Comparison of ENCODE assay signal across 28 mouse cellular contexts in genomic region chr7:80352920-80353319, GRCm38 (mm10). TPM values are rescaled to one million over a fixed set of nuclear protein-coding genes. Genes with fewer than 3 reads are reported as not detected.
DNase-seq lines count a peak whose midpoint lies in the region; ATAC-seq lines count a peak whose summit lies in the region.
"Had no signal": no experiment of that assay in that cellular context is flagged by ENCODE, and none has a peak within 500 bp of the region (broad histone marks: within the 10 kb centered on the region; RNA-seq: fewer than 3 reads in every experiment).

No protein-coding gene starts in this region.

- DNase-seq in gastrocnemius, adult 18-20 months (ENCODE audit: low spot score): peak; percentile 71
- DNase-seq in gastrocnemius, postnatal 4 days (ENCODE audit: low spot score in 2 of 2): no peak
- DNase-seq in R1 (ENCODE audit: low read depth, low spot score): peak; percentile 37
- peak; percentile 76 for DNase-seq in gastrocnemius, postnatal 25 days
- DNase-seq in right cerebral cortex, postnatal 36 days (ENCODE audit: low spot score in 2 of 2): no peak
- DNase-seq in lung, postnatal 10 days: no peak
- DNase-seq: adrenal gland, postnatal 36 days; cerebellum, adult 11 months; cerebellum, adult 2 months; cerebellum, adult 9-11 months; cerebellum, postnatal 25 days; forebrain, postnatal 0 days; heart, adult 2 months; heart, postnatal 36 days; kidney, adult 18-20 months had no signal

- ATAC-seq in hindbrain, embryonic 16.5 days: no peak
- ATAC-seq: activated CD4-positive, CD25-positive, alpha-beta regulatory T cell, adult 4 months; CD4-positive, CD25-positive, alpha-beta regulatory T cell, adult 4 months; forebrain, embryonic 14.5 days; forebrain, postnatal 0 days; hindbrain, postnatal 0 days; inflammation-experienced regulatory T-cells, adult 6 months; intestine, embryonic 16.5 days had no signal

- no peaks in the 10 kb centered on the region for H3K9me3 ChIP-seq in hindbrain, embryonic 16.5 days (ENCODE audit: control insufficient read depth, low read length)
- H3K9me3 ChIP-seq: embryonic facial prominence, embryonic 12.5 days; embryonic facial prominence, embryonic 15.5 days; heart, embryonic 10.5 days; hindbrain, embryonic 10.5 days; hindbrain, embryonic 13.5 days had no signal

- H3K4me3 ChIP-seq in brown adipose tissue, adult 24 weeks (ENCODE audit: insufficient read depth, low read depth, low read length): peak overlapping the region; percentile 8; the same call in 1 of the 2 replicates
- H3K4me3 ChIP-seq in hindbrain, embryonic 16.5 days (ENCODE audit: low read length): no peak overlapping the region
- H3K4me3 ChIP-seq: embryonic facial prominence, embryonic 12.5 days; embryonic facial prominence, embryonic 15.5 days; heart, adult 2 months; heart, embryonic 10.5 days; hindbrain, embryonic 10.5 days; hindbrain, embryonic 13.5 days had no signal

- peaks cover 40% of the 10 kb centered on the region for H3K36me3 ChIP-seq in hindbrain, embryonic 16.5 days (ENCODE audit: control insufficient read depth, insufficient read depth, low read length)

- H3K27me3 ChIP-seq in hindbrain, embryonic 16.5 days (replicated peaks; ENCODE audit: control insufficient read depth, insufficient read depth, low read length): no peaks in the 10 kb centered on the region
- H3K27me3 ChIP-seq: embryonic facial prominence, embryonic 12.5 days; embryonic facial prominence, embryonic 15.5 days; hindbrain, embryonic 13.5 days had no signal

- 0 out of 2 replicates have a peak, but pooled peaks cover 2% of the 10 kb centered on the region for H3K4me1 ChIP-seq in brown adipose tissue, adult 24 weeks (ENCODE audit: control insufficient read depth, insufficient read depth, insufficient read length, low read length)
- H3K4me1 ChIP-seq in hindbrain, embryonic 16.5 days (ENCODE audit: control insufficient read depth, insufficient read depth, low read depth, low read length): no peaks in the 10 kb centered on the region
- H3K4me1 ChIP-seq: embryonic facial prominence, embryonic 12.5 days had no signal

- H3K9ac ChIP-seq in hindbrain, embryonic 16.5 days (ENCODE audit: low read depth, low read length): no peak overlapping the region
- H3K9ac ChIP-seq: embryonic facial prominence, embryonic 12.5 days; embryonic facial prominence, embryonic 15.5 days; forebrain, postnatal 0 days; hindbrain, embryonic 13.5 days had no signal

- no peak overlapping the region for H3K4me2 ChIP-seq in hindbrain, embryonic 16.5 days (ENCODE audit: low read length)
- H3K4me2 ChIP-seq: embryonic facial prominence, embryonic 12.5 days; embryonic facial prominence, embryonic 15.5 days; hindbrain, embryonic 13.5 days had no signal

- WGBS in hindbrain, embryonic 16.5 days: 92% methylated on average over 8 of the region's 8 CpGs

- H3K27ac ChIP-seq in brown adipose tissue, adult 24 weeks (replicated peaks; ENCODE audit: low read depth, low read length): peak overlapping the region; percentile 59
- no peak overlapping the region for H3K27ac ChIP-seq in hindbrain, embryonic 16.5 days (ENCODE audit: low read depth, low read length)
- H3K27ac ChIP-seq: embryonic facial prominence, embryonic 12.5 days; embryonic facial prominence, embryonic 15.5 days; heart, adult 2 months; heart, embryonic 10.5 days; hindbrain, embryonic 10.5 days; hindbrain, embryonic 13.5 days; hindbrain, postnatal 0 days had no signal

RNA-seq across cellular contexts. Expression of gene Hddc3, which starts 10.0 kb away (rescaled TPM):
- 10 to 100 TPM; 28.8 to 31.7 TPM for total RNA-seq in gastrocnemius, adult 18-20 months (2021)
- 10 to 100 TPM; 48.0 to 48.3 TPM for total RNA-seq in gastrocnemius, postnatal 4 days (2021)
- 35.2 and 35.6 TPM in 2 replicates for polyA plus RNA-seq in brown adipose tissue, adult 24 weeks (2012; ENCODE audit: insufficient read depth, insufficient read length, missing spikeins)
- 10 to 100 TPM; 21.6 to 22.8 TPM for total RNA-seq in gastrocnemius, postnatal 25 days (2021)
- 21.3 and 26.7 TPM in 2 replicates for polyA plus RNA-seq in hindbrain, embryonic 16.5 days (2015; fragmentation: Nextera tagmentation; extraction: Ambion mirVana)

RNA-seq across cellular contexts. Expression of gene Unc45a, which starts 12.1 kb away (rescaled TPM):
- 10 to 100 TPM in 1 of 2 experiments, 1 to 10 TPM in 1; 9.9 to 10.1 TPM for total RNA-seq in gastrocnemius, adult 18-20 months (2021)
- total RNA-seq in gastrocnemius, postnatal 4 days (2021): 10 to 100 TPM; 18.4 to 19.4 TPM
- polyA plus RNA-seq in brown adipose tissue, adult 24 weeks (2012; ENCODE audit: insufficient read depth, insufficient read length, missing spikeins): 12.8 and 19.7 TPM in 2 replicates
- total RNA-seq in gastrocnemius, postnatal 25 days (2021): 10 to 100 TPM; 11.6 to 12.6 TPM
- 57.0 and 65.7 TPM in 2 replicates for polyA plus RNA-seq in hindbrain, embryonic 16.5 days (2015; fragmentation: Nextera tagmentation; extraction: Ambion mirVana)

RNA-seq across cellular contexts. Expression of gene Man2a2, which starts 18.3 kb away (rescaled TPM):
- 100 to 1,000 TPM; 132 to 136 TPM for total RNA-seq in gastrocnemius, adult 18-20 months (2021)
- total RNA-seq in gastrocnemius, postnatal 4 days (2021): 10 to 100 TPM; 87.2 to 91.1 TPM
- polyA plus RNA-seq in brown adipose tissue, adult 24 weeks (2012; ENCODE audit: insufficient read depth, insufficient read length, missing spikeins): 56.3 and 65.8 TPM in 2 replicates
- total RNA-seq in gastrocnemius, postnatal 25 days (2021): 100 to 1,000 TPM; 138 to 146 TPM
- polyA plus RNA-seq in hindbrain, embryonic 16.5 days (2015; fragmentation: Nextera tagmentation; extraction: Ambion mirVana): 20.7 and 24.4 TPM in 2 replicates

RNA-seq across cellular contexts. Expression of gene Rccd1, which starts 28.7 kb away (rescaled TPM):
- total RNA-seq in gastrocnemius, adult 18-20 months (2021): 1 to 10 TPM; 6.7 to 7.8 TPM
- 10 to 100 TPM in 1 of 2 experiments, 1 to 10 TPM in 1; 9.4 to 10.4 TPM for total RNA-seq in gastrocnemius, postnatal 4 days (2021)
- 3.7 and 7.2 TPM in 2 replicates for polyA plus RNA-seq in brown adipose tissue, adult 24 weeks (2012; ENCODE audit: insufficient read depth, insufficient read length, missing spikeins)
- 1 to 10 TPM; 8.1 to 8.6 TPM for total RNA-seq in gastrocnemius, postnatal 25 days (2021)
- polyA plus RNA-seq in hindbrain, embryonic 16.5 days (2015; fragmentation: Nextera tagmentation; extraction: Ambion mirVana): 9.9 and 11.5 TPM in 2 replicates

RNA-seq across cellular contexts. Expression of gene Fes, which starts 34.8 kb away (rescaled TPM):
- 1 to 10 TPM; 2.0 to 3.5 TPM for total RNA-seq in gastrocnemius, adult 18-20 months (2021)
- total RNA-seq in gastrocnemius, postnatal 4 days (2021): 10 to 100 TPM; 16.7 to 18.1 TPM
- polyA plus RNA-seq in brown adipose tissue, adult 24 weeks (2012; ENCODE audit: insufficient read depth, insufficient read length, missing spikeins): 5.6 and 5.8 TPM in 2 replicates
- 1 to 10 TPM; 3.3 to 3.4 TPM for total RNA-seq in gastrocnemius, postnatal 25 days (2021)
- 3.8 and 4.9 TPM in 2 replicates for polyA plus RNA-seq in hindbrain, embryonic 16.5 days (2015; fragmentation: Nextera tagmentation; extraction: Ambion mirVana)

Comparison
In these comparisons a context has a peak if more than half of its experiments do, and no peak if none do; other contexts are left out.
1. DNase-seq: peak in gastrocnemius, adult 18-20 months (single experiment), R1 (single experiment) and gastrocnemius, postnatal 25 days (single experiment); none in gastrocnemius, postnatal 4 days (0 of 2), right cerebral cortex, postnatal 36 days (0 of 2) and lung, postnatal 10 days (single experiment).